Mouse (Mus musculus) heart, postnatal 0 days (tissue): Measurements from ENCODE around the gene Med27. TPM values are rescaled to one million over a fixed set of nuclear protein-coding genes. Genes with fewer than 3 reads are reported as not detected.

Source experiments
- ATAC-seq: fragments of 200-750 bp; cut with Nextera tagmentation; 2 replicates; pipeline ENCODE4 v1.8.0; 2017; ENCODE audit warnings: low read depth, moderate number of reproducible peaks, moderate library complexity; ENCODE audit not compliant: insufficient read depth
- DNase-seq: peaks from one replicate; pipeline ENCODE4 v3.0.0-alpha.2; 2016; ENCODE audit warnings: low spot score
- H3K27ac ChIP-seq: fragments of 300-500 bp; sonication (generic); 2 replicates; pipeline ENCODE4 v1.5.1; 2014; ENCODE audit warnings: low read depth, mild to moderate bottlenecking
- H3K27me3 ChIP-seq: fragments of 300-500 bp; sonication (generic); 2 replicates; pipeline ENCODE4 v1.6.1; 2014; ENCODE audit warnings: low read length, mixed read lengths; ENCODE audit not compliant: control insufficient read depth, insufficient read depth
- H3K36me3 ChIP-seq: fragments of 300-500 bp; sonication (generic); replicated peaks from 2 replicates; pipeline ENCODE4 v1.6.1; 2014; ENCODE audit warnings: low read length, mixed read lengths; ENCODE audit not compliant: control insufficient read depth, insufficient read depth
- H3K4me1 ChIP-seq: fragments of 300-500 bp; sonication (generic); 2 replicates; pipeline ENCODE4 v1.6.1; 2014; ENCODE audit warnings: antibody characterized with exemption; ENCODE audit not compliant: control insufficient read depth, insufficient read depth
- H3K4me2 ChIP-seq: fragments of 300-500 bp; sonication (generic); 2 replicates; pipeline ENCODE4 v1.6.1; 2014; ENCODE audit warnings: low read depth, mild to moderate bottlenecking, low read length, moderate library complexity
- H3K4me3 ChIP-seq: fragments of 300-500 bp; sonication (generic); 2 replicates; pipeline ENCODE4 v1.5.1; 2014; ENCODE audit warnings: low read depth, low read length
- H3K9ac ChIP-seq: fragments of 300-500 bp; sonication (generic); replicated peaks from 2 replicates; pipeline ENCODE4 v1.6.1; 2014; ENCODE audit warnings: low read depth, low read length, mixed read lengths
- H3K9me3 ChIP-seq: fragments of 300-500 bp; sonication (generic); replicated peaks from 2 replicates; pipeline ENCODE4 v1.6.1; 2016; ENCODE audit warnings: low read length; ENCODE audit not compliant: control insufficient read depth
- CTCF ChIP-seq: IDR thresholded peaks from 2 replicates; pipeline ENCODE4 v1.5.1; 2016; ENCODE audit warnings: antibody characterized with exemption, control low read depth, low read depth
- EP300 ChIP-seq: IDR thresholded peaks from 2 replicates; pipeline ENCODE4 v1.6.1; 2016; ENCODE audit warnings: antibody characterized with exemption, low read depth
- WGBS: fragments of 180-500 bp; shearing (Covaris S2); extraction: QIAGEN DNeasy Blood & Tissue Kit; methylation state at CpG from one replicate; pipeline ENCODE4 v1.1.7; 2014; 5-methylcytosine and 5-hydroxymethylcytosine counted together
- polyA plus RNA-seq: library from polyadenylated mRNA; unstranded; fragments of >200 nt; fragmentation: Nextera tagmentation; extraction: Ambion mirVana; gene quantifications from 2 replicates; pipeline ENCODE4 v1.2.1, GENCODE M21; 2015
- total RNA-seq: library from RNA; depleted of rRNA; stranded (reverse); fragments of >200 nt; gene quantifications from 2 replicates; pipeline ENCODE4 v1.2.3, GENCODE M21; 2014; ENCODE audit warnings: low replicate concordance

Med27 gene
- total and polyA plus RNA-seq, 2 experiments from 2014 or later: 26.6 to 52.6 TPM

GRCm38 (mm10) chr2:29320229-29320751 lies 26.3 kb upstream of the Med27 start:
- Histone ChIP-seq H3K27ac (no peak overlapping the region), H3K27me3 (no peaks in the 10 kb centered on the region), H3K36me3 (no peaks in the 10 kb centered on the region), H3K4me2 (no peak overlapping the region), H3K4me3 (no peak overlapping the region), H3K9me3 (no peaks in the 10 kb centered on the region), H3K4me1 (no peaks in the 10 kb centered on the region), H3K9ac (no peak overlapping the region)
- WGBS: 48% methylated on average over 11 of the region's 11 CpGs
- no peak for ATAC-seq
- no peak for DNase-seq
- TF ChIP-seq CTCF: no peak
- TF ChIP-seq EP300: no peak

DNA sequence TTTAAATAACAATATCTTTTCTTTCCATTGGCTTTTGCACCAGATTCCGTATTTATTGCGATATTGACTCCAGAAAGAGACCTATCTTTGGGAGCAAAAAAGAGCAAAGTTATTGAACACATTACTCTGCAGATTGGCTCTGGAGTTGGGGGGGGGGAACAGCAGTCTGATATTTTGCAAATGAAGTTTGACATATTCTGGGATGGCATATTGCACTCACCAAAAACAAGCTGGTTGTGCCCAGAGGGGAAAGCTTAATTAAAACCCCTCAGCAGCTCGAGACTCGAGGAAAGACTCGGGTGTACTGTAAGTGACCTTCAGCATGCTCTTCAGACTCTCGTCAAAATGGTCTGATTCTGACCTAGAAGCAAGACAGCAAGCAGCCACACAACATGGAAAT lies 25.8 kb upstream of the Med27 start:
- Histone ChIP-seq H3K36me3 (no peaks in the 10 kb centered on the region), H3K27me3 (no peaks in the 10 kb centered on the region), H3K9me3 (no peaks in the 10 kb centered on the region), H3K4me2 (no peak overlapping the region), H3K4me1 (no peaks in the 10 kb centered on the region), H3K9ac (no peak overlapping the region), H3K27ac (no peak overlapping the region), H3K4me3 (no peak overlapping the region)
- TF ChIP-seq CTCF (no peak), EP300 (no peak)
- DNase-seq: no peak
- WGBS: 64% methylated on average over 6 of the region's 6 CpGs
- no peak for ATAC-seq

DNA sequence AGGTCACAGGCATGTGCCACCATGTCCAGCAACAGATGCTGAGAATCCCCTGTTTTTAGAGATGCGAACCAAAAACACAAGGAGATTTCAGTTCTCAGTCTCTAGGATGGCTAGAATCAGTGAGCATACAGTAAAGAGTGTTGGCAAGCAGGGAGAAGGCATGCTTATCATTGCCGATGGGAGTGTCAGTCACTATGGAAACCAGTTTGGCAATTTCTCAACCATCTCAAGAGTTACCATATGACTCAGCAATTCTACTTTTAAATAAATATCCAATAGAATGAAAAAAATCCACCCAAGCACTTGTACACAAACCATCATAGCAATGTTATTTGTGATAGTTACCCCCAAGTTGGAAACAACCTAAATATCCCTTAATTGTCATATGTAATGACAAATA lies 22.2 kb upstream of the Med27 start:
- Histone ChIP-seq H3K36me3 (no peaks in the 10 kb centered on the region), H3K27ac (no peak overlapping the region), H3K4me2 (no peak overlapping the region), H3K27me3 (no peaks in the 10 kb centered on the region), H3K4me3 (no peak overlapping the region), H3K4me1 (no peaks in the 10 kb centered on the region), H3K9me3 (no peaks in the 10 kb centered on the region), H3K9ac (no peak overlapping the region)
- ATAC-seq (no peak), DNase-seq (no peak)
- no peak for TF ChIP-seq CTCF
- WGBS: 66% methylated on average over 2 of the region's 2 CpGs

- 68% methylated on average over 1 of the region's 1 CpGs for WGBS
- no peak for ATAC-seq
- Histone ChIP-seq H3K4me2 (no peak overlapping the region), H3K4me3 (no peak overlapping the region), H3K4me1 (no peaks in the 10 kb centered on the region), H3K9me3 (no peaks in the 10 kb centered on the region), H3K27ac (no peak overlapping the region), H3K27me3 (no peaks in the 10 kb centered on the region), H3K9ac (no peak overlapping the region), H3K36me3 (no peaks in the 10 kb centered on the region)
- TF ChIP-seq EP300: no peak
- no peak for TF ChIP-seq CTCF
- no peak for DNase-seq
Observed at GRCm38 (mm10) chr2:29330471-29330870, 16.1 kb upstream of the Med27 start.

DNA sequence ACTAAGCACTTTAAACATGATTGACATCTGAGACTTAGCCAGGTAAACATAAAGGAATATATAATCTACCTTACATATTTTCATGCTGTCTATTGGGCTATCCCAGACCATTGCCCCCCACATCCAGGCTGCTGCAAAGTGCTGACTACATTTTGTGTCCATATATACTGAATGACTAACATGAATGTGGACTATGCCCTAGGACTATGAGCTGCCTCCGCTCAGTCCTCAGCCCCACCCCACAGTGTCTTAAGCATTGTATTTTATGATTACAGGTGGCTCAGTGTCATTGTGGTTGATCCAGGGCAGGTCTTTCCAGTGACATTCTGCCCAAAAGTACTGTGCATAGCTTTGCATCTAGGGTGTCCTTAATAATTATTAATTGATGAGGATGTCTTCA lies 8.2 kb upstream of the Med27 start:
- WGBS: 82% methylated on average over 1 of the region's 1 CpGs
- Histone ChIP-seq H3K4me3 (no peak overlapping the region), H3K4me2 (no peak overlapping the region), H3K27ac (no peak overlapping the region), H3K4me1 (no peaks in the 10 kb centered on the region), H3K27me3 (no peaks in the 10 kb centered on the region), H3K9me3 (no peaks in the 10 kb centered on the region), H3K9ac (no peak overlapping the region), H3K36me3 (no peaks in the 10 kb centered on the region)
- TF ChIP-seq EP300: no peak
- no peak for TF ChIP-seq CTCF
- ATAC-seq (no peak), DNase-seq (no peak)

DNA sequence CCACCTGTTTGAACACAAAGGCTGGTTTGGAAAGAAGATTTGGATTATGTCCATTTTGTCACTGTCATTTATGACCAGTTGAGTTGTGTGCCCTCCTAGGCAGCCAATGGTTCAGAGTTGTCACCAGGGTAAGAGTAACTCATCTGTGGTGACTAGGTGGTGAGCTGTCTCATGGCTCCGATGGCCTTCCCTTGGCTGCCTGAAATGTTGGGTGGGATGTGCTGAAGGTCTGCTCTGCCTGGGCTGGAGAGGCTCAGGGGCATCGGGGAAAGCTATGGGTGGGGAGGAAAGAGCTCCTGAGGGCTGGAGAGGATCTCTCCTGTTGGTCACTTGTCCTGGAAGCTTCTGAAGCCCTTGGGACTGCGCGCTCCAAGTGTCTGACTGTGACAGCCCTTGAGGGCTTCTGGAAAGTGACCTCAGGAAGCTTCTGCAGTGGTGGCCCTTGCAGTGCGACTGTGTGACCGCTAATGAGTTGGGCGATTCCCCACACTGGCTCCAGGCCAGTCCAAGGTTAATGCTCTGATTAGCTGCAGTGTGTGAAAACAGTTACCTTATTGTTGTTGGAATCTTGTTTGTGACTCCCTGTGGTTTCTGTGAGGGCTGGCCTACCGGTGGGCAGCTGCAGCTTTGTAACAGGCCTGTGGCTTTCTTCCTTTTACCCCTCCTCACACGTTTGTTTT lies 12.2 kb downstream of the Med27 start:
- peak; percentile 51; the same call in 1 of the 2 replicates for ATAC-seq
- DNase-seq: peak; percentile 24
- Histone ChIP-seq H3K27me3 (no peaks in the 10 kb centered on the region), H3K9ac (no peak overlapping the region), H3K27ac (no peak overlapping the region), H3K4me2 (no peak overlapping the region), H3K4me1 (peaks cover 9% of the 10 kb centered on the region; the same call in 1 of the 2 replicates), H3K4me3 (no peak overlapping the region), H3K9me3 (no peaks in the 10 kb centered on the region), H3K36me3 (peaks cover 5% of the 10 kb centered on the region; the same call in 1 of the 2 replicates)
- TF ChIP-seq EP300: no peak
- TF ChIP-seq CTCF: no peak
- 41% methylated on average over 9 of the region's 9 CpGs for WGBS
